Mouse (Mus musculus) thymus, adult 2 months (tissue): Measurements from ENCODE around the gene Pabpc4.

ENCODE experiments used
- CTCF ChIP-seq: fragments of 200-500 bp; IDR thresholded peaks from 2 replicates; pipeline ENCODE4 v1.5.1; 2012; ENCODE audit warnings: mild to moderate bottlenecking, control low read depth, low read length, moderate library complexity, borderline replicate concordance; ENCODE audit not compliant: control insufficient read depth, poor library complexity, insufficient read depth; ENCODE audit errors: extremely low read depth
- POLR2A ChIP-seq: fragments of 200-500 bp; IDR thresholded peaks from 2 replicates; pipeline ENCODE4 v1.6.1; 2012; ENCODE audit warnings: mild to moderate bottlenecking, low read length, control low read depth, moderate library complexity; ENCODE audit not compliant: control insufficient read depth, poor library complexity, insufficient read depth; ENCODE audit errors: extremely low read depth

GRCm38 (mm10) chr4:123306999-123307398 lies 44.8 kb downstream of the Pabpc4 start:
- TF ChIP-seq POLR2A (no peak), CTCF (no peak)
